Mouse (Mus musculus) right cerebral cortex, adult 2 months (tissue): Measurements from ENCODE around the gene Eif2b3.

Source experiments
- DNase-seq, 2 experiments: peaks; one replicate each; pipeline ENCODE4 v3.0.0; 2021 to 2022; ENCODE audit warnings: low spot score in 2 of 2

The Eif2b3 gene

DNA sequence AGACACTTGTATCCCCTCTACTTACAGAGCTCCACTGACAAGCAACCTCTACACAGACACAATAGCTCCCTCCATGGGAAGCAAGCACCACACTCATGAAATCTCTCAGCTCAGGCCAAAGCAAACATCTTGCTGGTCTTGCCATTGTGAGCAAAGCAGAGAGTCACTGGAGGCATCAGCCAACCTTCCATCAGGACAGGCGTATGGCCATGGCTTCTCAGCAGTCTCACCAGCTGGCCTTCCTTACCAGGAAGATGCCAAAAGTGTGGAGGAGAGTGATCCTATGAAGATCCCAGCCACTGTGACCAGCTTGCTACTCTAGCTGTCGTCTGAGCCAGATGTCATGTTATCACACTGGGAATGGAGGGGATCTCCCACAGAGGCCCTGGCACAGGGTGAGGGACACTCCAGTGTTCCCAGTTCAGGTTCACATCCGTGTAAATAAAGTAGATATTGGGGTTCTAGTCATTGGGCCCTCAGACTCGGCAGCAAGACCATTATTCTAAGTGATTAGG, 4.2 kb upstream of the Eif2b3 start:
- DNase-seq, result no peak

DNA sequence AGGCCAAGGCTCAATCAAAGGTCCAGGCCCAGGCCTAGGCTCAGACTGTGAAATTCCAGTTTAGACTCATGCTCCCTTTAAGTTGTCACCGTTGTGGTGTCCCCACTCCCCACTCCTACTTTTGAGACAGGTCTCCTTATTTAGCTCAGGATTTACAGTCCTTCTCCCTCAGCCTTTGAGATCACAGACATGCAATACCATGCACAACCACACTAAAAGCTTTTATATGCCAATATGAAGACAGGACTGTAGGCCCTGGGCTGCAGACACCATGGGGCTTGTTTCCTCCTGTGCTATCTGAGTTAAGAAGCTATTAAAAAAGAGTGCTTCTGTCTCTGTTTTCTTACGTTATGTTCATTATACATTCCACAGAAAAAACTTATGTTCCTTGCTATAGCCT, 1.5 kb upstream of the Eif2b3 start:
- no peak for DNase-seq

DNA sequence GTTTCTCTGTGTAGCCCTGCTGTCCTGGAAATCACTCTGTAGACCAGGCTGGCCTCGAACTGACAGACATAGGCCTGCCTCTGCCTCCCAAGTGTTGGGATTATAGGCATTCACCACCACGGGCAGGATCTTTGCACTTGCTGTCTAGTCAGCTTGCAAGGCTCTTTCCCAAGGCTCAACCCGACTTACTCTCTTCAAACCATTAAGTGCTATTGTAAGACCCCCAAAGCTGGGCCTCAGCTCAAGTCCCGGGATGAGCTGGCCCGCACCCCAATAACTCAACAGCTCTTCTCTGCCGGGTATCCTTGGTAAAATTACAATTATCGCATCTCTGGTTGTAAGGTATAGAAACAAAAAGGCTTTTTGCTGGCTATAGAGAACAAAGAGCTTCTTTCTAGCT, 875 bp upstream of the Eif2b3 start:
- DNase-seq, result no peak

DNA sequence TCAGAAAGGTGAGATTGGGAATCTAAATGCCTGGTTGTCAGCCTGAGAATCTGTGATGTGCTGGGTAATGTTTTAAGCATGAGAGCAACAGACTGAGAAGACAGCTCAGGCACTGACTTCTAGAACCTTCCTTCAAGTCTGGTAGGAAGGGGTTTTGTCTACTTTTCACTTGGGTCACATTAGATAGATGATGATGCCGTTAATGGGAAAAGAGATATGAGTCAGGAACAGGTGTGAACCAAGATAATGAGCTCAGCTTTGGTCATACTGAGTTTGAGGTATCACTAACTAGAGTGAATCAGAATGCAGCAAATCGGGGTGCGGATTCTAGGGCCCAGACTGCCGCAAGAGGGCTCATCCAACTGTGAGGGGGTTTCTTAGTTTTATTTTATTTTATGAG, 4.3 kb downstream of the Eif2b3 start:
- DNase-seq, result no peak

DNA sequence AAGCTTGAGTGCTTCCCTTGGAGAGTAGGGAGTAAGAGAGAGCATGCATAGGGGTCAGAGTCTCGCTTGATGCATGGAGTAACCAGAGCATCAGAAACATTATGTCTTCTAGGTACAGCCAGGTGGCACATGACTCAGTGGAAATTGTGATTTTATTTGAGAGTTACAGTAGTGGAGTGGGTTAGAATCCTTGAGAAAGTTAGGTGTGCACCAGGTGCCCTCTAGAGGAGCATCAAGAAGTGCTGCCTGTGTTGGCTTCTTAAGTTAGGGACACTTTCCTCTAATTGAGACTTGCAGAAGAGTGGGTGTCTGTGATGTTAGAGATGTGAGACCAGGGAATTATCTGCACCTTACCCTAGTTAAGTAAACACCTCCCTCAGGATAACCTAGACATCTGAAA, 11.9 kb downstream of the Eif2b3 start:
- DNase-seq, result no peak

DNA sequence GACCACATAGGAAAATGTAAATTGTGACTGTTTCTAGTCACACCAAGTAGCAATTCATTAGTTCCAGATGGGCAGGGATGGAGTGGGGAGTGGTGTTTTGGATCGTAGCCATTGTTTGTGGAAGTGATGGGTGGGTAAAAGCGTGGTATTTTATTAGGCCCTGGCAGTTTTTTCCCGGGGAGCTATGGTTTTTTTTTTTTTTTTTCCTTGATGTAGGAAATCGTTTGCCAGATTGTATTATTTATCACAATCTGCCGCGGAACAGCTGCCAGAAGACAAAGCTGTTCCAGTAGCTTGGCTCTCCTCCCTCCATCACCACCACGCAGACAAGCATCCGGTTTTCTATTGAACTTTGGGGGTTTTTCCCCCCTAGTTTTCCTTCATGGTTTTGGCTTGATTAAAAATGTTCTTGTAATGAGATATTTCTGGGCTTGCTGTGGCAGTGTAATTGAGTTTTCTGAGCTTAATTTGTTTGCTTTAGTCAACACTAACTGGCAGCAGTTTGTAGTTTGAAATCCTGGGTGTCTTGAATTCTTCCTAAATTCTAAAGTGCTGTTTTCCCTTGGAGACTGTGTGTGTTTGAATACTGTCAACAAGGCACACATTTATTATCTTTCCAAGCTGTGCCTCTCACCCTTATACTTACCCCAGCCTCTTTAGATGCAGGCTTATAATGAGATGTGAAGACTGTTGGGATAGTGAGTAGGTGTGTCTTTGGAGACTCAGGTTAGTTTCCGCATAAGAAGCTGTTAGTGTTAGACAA, 20.9 kb downstream of the Eif2b3 start:
- DNase-seq, result peak; percentile 61 to 63

DNA sequence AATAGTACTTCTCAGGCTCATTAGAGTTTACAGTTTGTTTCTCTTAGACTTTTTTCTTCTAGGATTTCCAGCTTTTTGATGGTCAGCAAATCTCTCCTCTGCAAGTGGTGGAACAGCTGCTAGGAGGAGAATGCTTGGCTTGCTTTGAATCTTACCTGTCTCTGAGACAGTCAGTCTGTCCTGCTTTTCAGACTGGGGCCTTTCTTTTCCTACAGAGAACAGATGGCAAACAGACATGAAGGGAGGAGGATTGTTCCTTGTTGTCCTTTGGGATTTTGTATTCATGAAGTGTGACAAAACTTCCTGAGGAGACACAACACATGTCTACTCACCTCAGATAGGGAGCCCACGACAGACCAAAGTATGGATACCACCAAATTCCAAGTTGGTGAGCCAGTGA, 21.6 kb downstream of the Eif2b3 start:
- no peak for DNase-seq

DNA sequence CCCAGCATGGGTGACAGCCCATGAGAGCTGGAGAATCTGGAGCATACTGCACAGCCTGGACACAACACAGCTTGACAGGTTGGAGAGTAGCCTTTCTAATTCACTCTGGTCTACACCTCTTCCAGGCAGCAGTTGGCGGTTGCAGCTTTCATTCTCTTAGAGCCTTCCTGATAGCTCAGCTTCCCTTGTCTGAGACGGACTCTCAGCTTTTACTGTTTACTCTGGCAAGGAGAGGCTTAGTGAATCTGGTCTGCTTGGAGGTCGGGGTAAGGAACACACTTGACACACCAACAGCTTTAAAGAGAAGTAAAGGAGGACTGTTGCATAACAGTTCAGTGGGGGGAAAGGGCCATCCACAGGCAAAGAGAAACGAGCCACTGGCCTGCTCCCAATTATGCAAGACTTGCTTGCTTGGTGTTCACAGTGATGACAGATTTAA, 22.1 kb downstream of the Eif2b3 start:
- no peak for DNase-seq

DNA sequence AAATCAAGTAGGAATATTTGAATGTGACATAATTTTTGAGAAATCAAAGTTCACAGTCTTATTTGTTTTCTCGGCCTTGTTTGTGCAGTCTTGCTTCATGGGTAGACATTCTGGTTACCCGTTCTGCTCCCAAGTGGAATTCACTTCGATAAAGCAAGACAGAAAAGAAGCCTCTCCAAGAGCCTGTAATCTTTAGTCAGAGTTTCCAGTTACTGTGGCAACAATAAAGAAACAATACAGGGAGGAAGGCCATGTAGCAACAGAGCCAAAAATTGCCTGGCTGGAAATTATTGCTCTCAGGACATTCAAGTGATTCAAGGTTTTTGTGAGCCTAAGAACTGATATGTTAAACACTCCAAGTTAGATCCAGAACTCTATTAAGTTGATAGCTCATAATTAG, 29.6 kb downstream of the Eif2b3 start:
- no peak for DNase-seq

DNA sequence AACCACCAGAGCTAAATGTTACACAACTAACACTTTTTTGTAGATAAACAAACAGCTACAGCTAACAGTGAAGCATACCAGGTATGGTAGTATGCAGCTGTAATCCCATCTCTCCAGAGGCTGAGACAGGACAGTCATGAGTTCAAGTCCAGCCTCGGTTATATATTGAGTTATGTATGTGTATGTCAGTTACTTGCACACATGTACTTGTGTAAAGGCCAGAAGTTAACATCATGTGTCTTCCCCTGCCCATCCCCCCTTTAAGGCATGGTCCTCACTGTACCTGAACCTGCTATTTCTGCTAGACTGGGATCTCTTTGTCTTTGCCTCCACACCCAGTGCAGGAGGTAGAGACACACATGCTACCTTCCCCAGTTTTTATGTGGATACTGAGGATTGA, 30.3 kb downstream of the Eif2b3 start:
- no peak for DNase-seq

DNA sequence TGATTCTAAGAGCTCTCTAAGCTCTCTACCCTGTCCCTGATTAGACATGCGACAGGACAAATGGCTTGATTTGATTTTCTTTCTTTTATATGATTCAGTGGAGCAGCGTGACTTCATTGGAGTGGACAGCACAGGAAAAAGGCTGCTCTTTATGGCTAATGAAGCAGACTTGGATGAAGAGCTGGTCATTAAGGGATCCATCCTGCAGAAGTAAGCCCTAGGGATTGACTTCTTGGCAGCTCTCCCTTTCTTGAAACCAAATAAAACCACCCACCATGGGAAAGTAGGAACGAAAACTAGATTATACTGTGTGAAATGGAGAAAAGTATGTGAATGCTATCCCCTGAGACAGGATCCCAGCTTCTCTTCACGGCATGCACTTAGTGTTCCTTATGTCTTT, 33.4 kb downstream of the Eif2b3 start:
- DNase-seq, result no peak

DNA sequence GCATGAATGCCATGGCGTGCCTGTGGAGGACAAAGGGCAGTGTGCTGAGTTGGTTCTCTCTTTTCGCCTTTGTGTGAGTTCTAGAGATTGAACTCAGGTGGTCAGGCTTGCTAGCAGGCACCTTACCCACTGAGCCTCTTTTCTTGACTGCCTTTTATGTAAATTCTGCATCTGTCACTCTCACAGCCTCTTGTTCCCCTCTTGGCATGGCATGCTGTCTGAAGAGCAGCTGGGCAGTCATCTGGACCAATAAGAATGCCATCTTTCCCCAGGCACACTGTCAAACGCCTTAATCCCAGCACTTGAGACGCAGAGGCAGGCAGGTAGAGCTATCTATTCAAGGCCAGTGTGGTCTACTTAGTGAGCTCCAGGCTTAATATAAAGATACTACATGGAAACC, 34.8 kb downstream of the Eif2b3 start:
- DNase-seq, result no peak

DNA sequence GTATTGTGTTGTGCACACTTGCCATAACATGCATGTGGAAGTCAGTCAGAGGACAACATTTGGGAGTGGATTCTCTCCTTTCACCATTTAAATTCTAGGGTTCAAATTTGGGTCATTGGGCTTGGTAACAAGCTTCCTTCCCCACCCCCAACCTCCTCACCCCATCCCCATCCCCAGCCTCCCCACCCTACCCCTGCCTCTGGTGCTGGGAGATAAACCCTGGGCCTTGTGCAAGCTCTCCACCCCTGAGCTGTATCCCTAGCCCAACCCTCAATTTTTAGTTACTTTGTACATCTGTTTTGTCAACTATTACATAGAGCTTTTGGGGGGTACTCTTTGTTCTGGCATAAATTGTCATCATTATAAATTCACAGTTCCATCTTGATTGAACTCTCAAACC, 36.9 kb downstream of the Eif2b3 start:
- no peak for DNase-seq

DNA sequence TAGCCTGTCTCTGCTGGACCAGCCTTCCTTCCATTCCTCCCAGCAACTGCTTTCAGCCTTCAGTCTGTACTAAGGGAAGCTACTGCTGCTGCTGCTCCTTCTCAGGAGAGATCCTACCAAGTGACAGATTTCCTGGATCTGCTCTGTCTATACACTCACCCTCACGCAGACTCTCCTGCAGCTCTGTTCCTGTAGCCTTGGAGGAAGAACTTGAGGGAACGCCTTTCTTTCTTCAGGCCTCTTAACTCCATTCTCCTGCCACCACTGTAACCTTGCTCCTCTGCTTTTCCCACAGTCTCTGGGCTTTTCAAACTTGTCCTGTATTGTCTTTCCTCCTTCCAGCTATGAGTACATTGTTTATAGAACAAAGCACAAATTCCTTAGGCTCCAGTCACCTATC, 37.3 kb downstream of the Eif2b3 start:
- no peak for DNase-seq

DNA sequence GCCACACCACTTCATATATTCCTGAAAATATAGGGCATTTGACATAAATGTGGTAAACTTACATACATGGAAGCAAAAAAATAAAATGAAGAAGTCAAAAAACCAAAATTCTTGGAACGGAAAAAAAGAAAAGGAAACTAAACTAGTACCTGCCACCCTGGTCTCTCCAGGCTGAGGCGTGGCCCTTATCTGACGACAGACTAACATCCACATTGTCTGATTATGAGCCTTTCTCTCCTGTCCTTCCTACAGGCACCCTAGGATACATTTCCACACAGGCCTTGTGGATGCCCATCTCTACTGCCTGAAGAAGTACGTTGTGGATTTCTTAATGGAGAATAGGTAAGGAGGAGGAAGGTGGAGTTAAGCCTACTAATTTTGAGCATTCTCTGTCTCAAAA, 39.3 kb downstream of the Eif2b3 start:
- DNase-seq, result no peak

DNA sequence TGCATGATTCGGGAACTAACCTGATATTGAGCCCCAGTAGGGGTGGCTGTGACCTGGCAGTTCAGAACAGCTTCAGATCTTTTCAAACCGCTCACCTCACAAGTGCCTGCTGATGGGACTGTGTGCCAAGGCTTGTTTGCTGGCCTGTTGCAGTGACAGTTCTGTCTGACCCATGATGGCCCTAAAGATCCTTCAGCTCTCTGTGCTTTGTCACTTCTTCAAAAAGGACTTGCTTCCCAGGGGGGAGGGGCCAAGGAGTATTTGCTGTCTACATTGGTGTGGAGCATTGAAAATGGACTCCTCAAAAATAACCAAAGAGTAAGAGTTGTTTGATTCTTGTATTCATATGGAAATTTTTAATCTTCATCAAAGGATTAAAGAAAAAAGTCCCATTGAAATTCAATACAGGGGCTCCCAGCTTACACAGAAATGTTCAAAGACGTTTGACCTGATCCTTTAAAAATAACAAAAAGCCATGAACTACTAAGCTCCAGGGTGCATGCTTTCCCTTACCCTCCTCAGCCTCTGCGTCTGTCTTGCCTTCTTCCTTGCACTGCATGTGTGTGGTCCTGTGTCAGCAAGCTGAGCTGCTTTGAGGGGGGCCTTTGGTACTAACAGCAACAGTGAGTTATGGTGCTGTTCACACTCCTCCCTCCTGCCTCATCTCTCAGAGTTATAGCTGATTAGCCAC, 43.6 kb downstream of the Eif2b3 start:
- DNase-seq, result no peak

DNA sequence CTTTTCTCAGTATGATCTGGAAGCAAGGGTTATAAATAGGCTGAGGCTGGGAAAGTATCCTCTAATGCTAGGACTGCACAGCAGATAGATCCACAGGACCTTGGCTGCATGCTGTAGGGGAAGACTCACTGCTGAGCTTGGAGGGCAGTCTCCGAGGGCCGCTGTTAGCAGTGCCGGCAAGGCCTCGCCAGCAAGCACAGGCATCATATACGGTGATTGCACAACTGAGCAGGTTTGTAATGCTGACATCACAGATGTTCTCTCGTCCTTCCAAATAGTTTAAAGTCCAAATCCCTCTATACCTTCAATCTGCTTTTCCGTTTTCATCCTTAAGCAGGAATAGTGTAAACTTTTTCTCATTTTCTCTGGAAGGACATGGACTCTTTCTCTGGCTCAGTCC, 48.8 kb downstream of the Eif2b3 start:
- no peak for DNase-seq

DNA sequence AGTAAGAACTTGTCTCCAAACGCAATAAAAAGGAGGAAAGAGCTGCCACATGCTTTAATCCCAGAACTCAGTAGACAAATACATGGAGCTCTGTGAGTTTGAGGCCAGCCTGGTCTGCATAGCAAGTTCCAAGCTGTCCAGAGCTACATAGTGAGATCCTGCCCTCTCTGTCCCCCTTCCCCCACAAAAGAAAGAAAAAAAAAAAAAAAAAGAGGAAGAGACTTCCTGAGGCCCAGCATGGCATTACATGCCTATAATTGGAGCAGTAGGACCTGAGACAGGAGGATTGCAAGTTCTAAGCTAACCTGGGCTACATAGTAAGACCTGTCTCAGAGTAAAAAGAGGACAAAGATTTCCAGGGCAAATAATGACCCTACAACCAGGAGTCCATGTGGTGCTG, 50.4 kb downstream of the Eif2b3 start:
- DNase-seq, result no peak

DNA sequence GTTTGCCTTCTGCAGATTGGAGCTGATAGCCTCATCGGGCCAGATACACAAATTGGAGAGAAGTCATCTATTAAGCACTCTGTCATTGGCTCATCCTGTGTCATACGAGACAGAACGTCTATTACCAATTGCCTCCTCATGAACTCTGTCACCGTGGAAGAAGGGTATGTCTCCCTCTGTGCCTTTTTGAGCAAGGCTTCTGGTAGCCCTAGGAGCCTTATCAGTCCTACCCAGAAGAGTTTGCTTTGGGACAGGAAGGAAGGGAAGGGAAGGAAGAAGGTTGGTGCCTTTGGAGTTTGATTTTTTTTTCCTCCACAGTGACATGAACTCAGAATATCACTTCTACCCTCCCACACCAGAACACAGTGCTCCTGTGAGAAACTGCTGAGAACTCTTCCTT, 51.4 kb downstream of the Eif2b3 start:
- DNase-seq, result no peak

DNA sequence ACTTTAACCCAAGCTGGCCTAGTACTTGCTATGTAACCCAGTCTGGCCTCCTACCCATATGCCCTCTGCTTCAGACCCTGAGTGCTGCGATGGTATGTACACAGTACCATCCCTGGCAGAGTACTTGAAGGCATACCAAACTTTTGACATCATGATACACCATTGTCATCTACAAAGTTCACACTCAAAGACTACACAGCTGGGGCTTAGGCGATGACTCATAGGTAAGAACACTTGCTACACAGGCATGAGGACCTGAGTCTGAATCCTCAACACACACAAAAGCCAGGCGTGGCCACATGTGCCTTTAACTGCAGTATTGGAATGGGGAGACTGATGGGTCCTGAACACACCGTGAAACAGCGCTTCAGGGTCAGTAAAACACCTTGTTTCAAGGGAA, 52.0 kb downstream of the Eif2b3 start:
- DNase-seq, result no peak

DNA sequence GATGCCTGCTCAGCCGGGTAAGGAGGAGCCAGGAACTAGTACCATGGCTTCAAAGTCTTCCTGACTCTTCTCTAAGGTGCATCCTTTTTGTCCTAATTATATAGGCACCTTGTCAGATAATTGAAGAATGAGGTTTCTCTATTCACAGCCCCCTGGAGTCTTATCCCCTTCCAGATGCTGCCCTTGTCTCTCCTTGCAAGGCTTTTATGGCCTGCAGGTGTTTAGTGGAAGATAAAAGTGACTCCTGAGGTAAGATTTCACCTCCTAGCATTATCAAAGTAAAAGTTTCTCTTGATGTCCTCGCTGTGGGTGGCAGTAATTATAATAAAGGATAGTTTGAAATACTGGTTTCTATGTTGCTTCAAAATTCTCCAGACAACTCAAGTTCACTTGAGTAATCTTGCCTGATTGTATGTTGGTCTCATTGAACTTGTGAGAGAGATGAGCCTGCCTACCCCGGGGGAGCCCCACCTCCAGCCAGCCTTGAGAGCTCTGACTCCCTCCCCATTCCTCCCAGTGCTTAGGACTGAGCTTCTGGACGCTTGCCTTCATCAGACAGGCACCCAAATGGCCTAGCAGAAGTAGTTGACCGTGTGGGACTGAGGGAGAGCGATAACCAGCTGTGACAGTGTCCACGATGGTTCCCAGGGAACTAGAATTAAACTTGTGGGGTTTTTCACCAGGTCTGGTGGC, 68.9 kb downstream of the Eif2b3 start:
- no peak for DNase-seq

DNA sequence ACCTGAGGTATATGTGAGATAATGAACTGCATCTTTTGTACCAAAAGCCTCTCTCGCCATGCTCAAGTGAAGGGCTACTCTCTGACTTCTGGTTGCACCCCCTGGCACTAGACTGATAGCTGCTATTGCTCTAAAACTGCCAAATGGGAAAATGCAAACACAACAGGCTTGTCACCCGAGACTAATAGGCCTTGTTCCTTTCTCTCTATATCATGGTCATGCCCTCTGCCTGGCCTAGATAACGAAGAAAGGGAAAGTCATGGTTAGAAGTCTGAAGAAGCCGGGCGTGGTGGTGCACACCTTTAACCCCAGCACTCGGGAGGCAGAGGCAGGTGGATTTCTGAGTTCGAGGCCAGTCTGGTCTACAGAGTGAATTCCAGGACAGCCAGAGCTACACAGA, 71.4 kb downstream of the Eif2b3 start:
- DNase-seq, result no peak
